33 mouse cellular contexts compared by ENCODE assay signal in genomic region chr2:77382766-77383165, GRCm38 (mm10).
DNase-seq lines count a peak whose midpoint lies in the region; ATAC-seq and TF ChIP-seq lines count a peak whose summit lies in the region.
"Had no signal": no experiment of that assay in that cellular context is flagged by ENCODE, and none has a peak within 500 bp of the region (broad histone marks: within the 10 kb centered on the region; RNA-seq: fewer than 3 reads in every experiment).

No protein-coding gene starts in this region.

- H3K9me3 ChIP-seq in heart, embryonic 12.5 days (replicated peaks): no peaks in the 10 kb centered on the region
- H3K9me3 ChIP-seq: embryonic facial prominence, embryonic 12.5 days; hindbrain, embryonic 12.5 days; limb, embryonic 10.5 days; limb, embryonic 15.5 days; liver, embryonic 13.5 days; lung, embryonic 15.5 days; midbrain, embryonic 12.5 days; neural tube, embryonic 12.5 days had no signal

- no peaks in the 10 kb centered on the region for H3K36me3 ChIP-seq in heart, embryonic 12.5 days
- H3K36me3 ChIP-seq: embryonic facial prominence, embryonic 12.5 days; hindbrain, embryonic 12.5 days; limb, embryonic 10.5 days; limb, embryonic 15.5 days; liver, embryonic 13.5 days; lung, embryonic 15.5 days; midbrain, embryonic 12.5 days; neural tube, embryonic 12.5 days had no signal

- H3K27ac ChIP-seq in heart, embryonic 12.5 days (ENCODE audit: poor library complexity, severe bottlenecking): no peak overlapping the region
- H3K27ac ChIP-seq in layer of hippocampus, adult 2 months: no peak overlapping the region
- H3K27ac ChIP-seq: embryonic facial prominence, embryonic 12.5 days; heart, adult 2 months; hindbrain, embryonic 12.5 days; kidney, postnatal 0 days; limb, embryonic 10.5 days; limb, embryonic 15.5 days; liver, embryonic 13.5 days; lung, embryonic 15.5 days; midbrain, embryonic 12.5 days; neural tube, embryonic 12.5 days; stomach, postnatal 0 days had no signal

- no peak overlapping the region for H3K4me3 ChIP-seq in heart, embryonic 12.5 days
- no peak overlapping the region for H3K4me3 ChIP-seq in layer of hippocampus, adult 2 months
- H3K4me3 ChIP-seq: embryonic facial prominence, embryonic 12.5 days; heart, adult 2 months; hindbrain, embryonic 12.5 days; limb, embryonic 10.5 days; limb, embryonic 15.5 days; liver, embryonic 13.5 days; lung, embryonic 15.5 days; megakaryocyte, embryonic 14.5 days; midbrain, embryonic 12.5 days; myocyte; neural tube, embryonic 12.5 days had no signal

- peak; percentile 35 for DNase-seq in adrenal gland, postnatal 14 days
- DNase-seq in adrenal gland, postnatal 4 days (ENCODE audit: low spot score in 2 of 2): no peak
- peak; percentile 29 to 34 for DNase-seq in heart, postnatal 10 days
- DNase-seq in heart, postnatal 36 days: peak; percentile 9 to 10
- peak; percentile 26 for DNase-seq in lung, postnatal 36 days
- no peak for DNase-seq in layer of hippocampus, adult 2 months (ENCODE audit: low spot score in 2 of 2)
- DNase-seq: cerebellum, adult 11-12 months; cerebellum, adult 9-11 months; embryo, embryonic 11 days; gastrocnemius, postnatal 14 days; kidney, adult 8-10 months; kidney, postnatal 4 days; layer of hippocampus, postnatal 36 days; liver, embryonic 13.5 days; right cerebral cortex, postnatal 4 days; thymus, adult 18-20 months; thymus, postnatal 25 days had no signal

- ATAC-seq in heart, embryonic 12.5 days (ENCODE audit: insufficient number of reproducible peaks, low FRiP score): no peak
- ATAC-seq: forebrain, embryonic 14.5 days; intestine, embryonic 16.5 days; Patski had no signal

- no peak overlapping the region for H3K9ac ChIP-seq in heart, embryonic 12.5 days
- H3K9ac ChIP-seq: embryonic facial prominence, embryonic 12.5 days; hindbrain, embryonic 12.5 days; limb, embryonic 15.5 days; liver, embryonic 13.5 days; lung, embryonic 15.5 days; midbrain, embryonic 12.5 days; neural tube, embryonic 12.5 days had no signal

- intact Hi-C loops in heart, postnatal 10 days (cut with DNase I): no loop called here
- intact Hi-C loops in heart, postnatal 36 days (cut with DNase I): no loop called here

- H3K27me3 ChIP-seq in heart, embryonic 12.5 days (replicated peaks): no peaks in the 10 kb centered on the region
- H3K27me3 ChIP-seq: embryonic facial prominence, embryonic 12.5 days; hindbrain, embryonic 12.5 days; limb, embryonic 15.5 days; liver, embryonic 13.5 days; lung, embryonic 15.5 days; megakaryocyte, embryonic 14.5 days; midbrain, embryonic 12.5 days; neural tube, embryonic 12.5 days had no signal

- H3K4me2 ChIP-seq in heart, embryonic 12.5 days: no peak overlapping the region
- H3K4me2 ChIP-seq: embryonic facial prominence, embryonic 12.5 days; hindbrain, embryonic 12.5 days; limb, embryonic 15.5 days; liver, embryonic 13.5 days; lung, embryonic 15.5 days; midbrain, embryonic 12.5 days; neural tube, embryonic 12.5 days had no signal

- no peak for TF ChIP-seq CTCF in layer of hippocampus, adult 2 months (conservative IDR thresholded peaks at IDR 0.05)

- WGBS in heart, embryonic 12.5 days: 60% methylated on average over 5 of the region's 5 CpGs

- H3K4me1 ChIP-seq in heart, embryonic 12.5 days (replicated peaks): peaks cover 4% of the 10 kb centered on the region; the same call in 1 of the 2 replicates
- H3K4me1 ChIP-seq: embryonic facial prominence, embryonic 12.5 days; hindbrain, embryonic 12.5 days; limb, embryonic 10.5 days; limb, embryonic 15.5 days; liver, embryonic 13.5 days; lung, embryonic 15.5 days; megakaryocyte, embryonic 14.5 days; midbrain, embryonic 12.5 days; neural tube, embryonic 12.5 days had no signal

Comparison
In these comparisons a context has a peak if more than half of its experiments do, and no peak if none do; other contexts are left out.
1. DNase-seq: peak in adrenal gland, postnatal 14 days (single experiment), heart, postnatal 10 days (2 of 2), heart, postnatal 36 days (2 of 2) and lung, postnatal 36 days (single experiment); none in adrenal gland, postnatal 4 days (0 of 2) and layer of hippocampus, adult 2 months (0 of 2).